Mouse (Mus musculus) spleen, adult 10 weeks (tissue): ENCODE data around the gene Nucks1. TPM values are rescaled to one million over a fixed set of nuclear protein-coding genes. Genes with fewer than 3 reads are reported as not detected.

Experiments used
- polyA plus RNA-seq: library from polyadenylated mRNA; stranded (reverse); fragments of 350-450 nt; fragmentation: Illumina TruSeq; extraction: RNeasy Lipid Tissue Mini Kit (QIAGEN cat#74804); gene quantifications from one replicate; pipeline ENCODE4 v1.2.3, GENCODE M21; 2015; ENCODE audit warnings: low replicate concordance; ENCODE audit not compliant: insufficient read depth

The Nucks1 gene
- 80.9 TPM for polyA plus RNA-seq

DNA sequence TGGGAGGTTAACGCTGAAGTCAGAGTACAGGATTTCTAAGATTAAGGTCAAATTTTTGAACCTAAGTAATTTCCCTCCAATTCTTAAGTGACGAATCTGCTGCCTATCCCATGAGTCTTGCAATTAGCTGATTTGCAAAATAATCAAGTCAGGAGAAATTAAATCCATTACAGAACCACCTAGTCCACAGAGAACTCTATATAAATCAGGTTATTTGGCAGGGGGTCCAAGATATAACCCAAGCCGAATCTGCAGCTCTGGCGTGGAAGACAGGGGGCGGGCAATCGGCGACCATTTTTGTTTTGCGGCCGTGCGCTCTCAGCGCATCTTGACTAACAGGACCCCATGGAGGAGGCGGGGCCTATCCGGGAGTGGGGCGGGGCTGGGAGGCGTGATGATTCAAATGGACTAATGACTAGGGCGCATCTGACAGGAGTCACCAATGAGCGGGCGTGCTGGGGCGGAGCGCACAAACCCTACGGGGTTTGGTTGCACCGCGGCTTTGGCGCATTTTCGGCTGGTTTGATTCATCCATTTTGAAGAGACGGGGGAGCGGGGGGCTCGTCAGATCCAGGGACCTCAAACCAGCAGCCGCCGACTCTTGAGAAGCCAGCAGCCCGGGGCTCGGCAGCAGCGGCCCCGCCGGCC is at the start of gene Nucks1:
TSS of gene Nucks1 (plus strand) at position 534 of the 648 bp plus-strand sequence.

GRCm38 (mm10) chr1:131867093-131867945 is 43.0 kb upstream of the Nucks1 start, which contains the start of gene Rab29:
TSS of gene Rab29 (plus strand) at chr1:131867224.

DNA sequence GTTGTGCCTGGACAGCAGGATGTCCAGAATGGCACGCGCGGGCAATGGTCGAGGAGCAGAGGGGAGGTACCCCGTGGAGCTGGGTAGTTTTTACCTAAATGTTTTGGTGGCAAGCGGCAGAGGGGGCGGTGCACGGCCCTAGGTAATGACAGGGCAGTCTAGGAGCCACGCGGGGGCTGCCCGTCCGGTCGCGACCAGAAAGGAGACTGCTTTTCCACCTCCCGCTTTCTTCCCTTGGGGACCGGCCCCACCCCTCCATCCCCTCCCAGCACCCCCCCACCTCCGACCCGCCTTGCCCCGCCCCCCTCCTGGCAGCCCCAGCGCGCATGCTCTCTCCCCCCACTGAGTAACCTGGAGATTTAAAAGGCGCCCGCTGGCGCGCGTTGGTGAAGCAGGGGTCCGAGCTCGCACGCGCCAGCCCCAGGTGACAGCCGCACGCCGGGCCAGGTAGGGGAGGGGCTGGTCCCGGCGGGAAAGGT is 52.3 kb downstream of the Nucks1 start, which contains the start of gene Slc45a3:
TSS of gene Slc45a3 (plus strand) at position 362 of the 479 bp plus-strand sequence.

Other genes starting within 250 kb of the Nucks1 start
- 23.4 TPM for gene Rab7b, start 221.8 kb upstream of the Nucks1 start, polyA plus RNA-seq
- gene Slc26a9, start 166.5 kb upstream of the Nucks1 start, polyA plus RNA-seq: not detected
- gene Pm20d1, start 113.2 kb upstream of the Nucks1 start, polyA plus RNA-seq: 0.12 TPM
- 16.6 TPM for gene Slc41a1, start 83.0 kb upstream of the Nucks1 start, polyA plus RNA-seq
- 35.4 TPM for gene Rab29, start 43.3 kb upstream of the Nucks1 start, polyA plus RNA-seq
- gene Slc45a3, start 52.4 kb downstream of the Nucks1 start, polyA plus RNA-seq: 11.6 TPM
- gene Elk4, start 97.1 kb downstream of the Nucks1 start, polyA plus RNA-seq: 145 TPM
- gene Mfsd4a, start 157.5 kb downstream of the Nucks1 start, polyA plus RNA-seq: 0.75 TPM
- 0.39 TPM for gene Cdk18, start 229.2 kb downstream of the Nucks1 start, polyA plus RNA-seq